Mouse (Mus musculus) ovary, adult 18-20 months (tissue): ENCODE measurements at regions not wholly inside any gene's neighbourhood (a gene's known extent, or its start where the extent isn't known, plus 50 kb on each side); places are given as distances from the start of the nearest gene placed in this dataset.

Experiments
- DNase-seq: peaks from one replicate; pipeline ENCODE4 v3.0.0; 2022; ENCODE audit warnings: low spot score, mixed read lengths

DNA sequence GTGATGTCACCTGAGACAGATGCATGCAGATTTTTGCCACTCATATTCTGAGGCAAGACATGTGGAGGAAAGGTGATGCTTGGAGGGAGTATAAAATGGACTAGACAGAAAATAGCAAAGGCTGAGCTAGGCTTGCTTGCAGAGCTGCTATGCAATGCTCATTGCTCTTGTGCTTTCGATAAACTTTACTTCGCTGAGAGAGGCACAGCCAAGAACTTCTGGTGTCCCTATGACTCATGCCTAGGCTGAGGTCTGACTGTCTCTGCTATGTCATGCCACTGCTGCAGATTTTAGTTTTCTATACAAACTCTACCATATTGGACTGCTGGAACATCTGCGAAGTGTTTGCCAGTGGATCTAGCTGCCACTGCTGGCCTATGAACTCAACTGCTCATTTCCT, 687.5 kb upstream of the Pou3f3 start:
- no peak for DNase-seq

DNA sequence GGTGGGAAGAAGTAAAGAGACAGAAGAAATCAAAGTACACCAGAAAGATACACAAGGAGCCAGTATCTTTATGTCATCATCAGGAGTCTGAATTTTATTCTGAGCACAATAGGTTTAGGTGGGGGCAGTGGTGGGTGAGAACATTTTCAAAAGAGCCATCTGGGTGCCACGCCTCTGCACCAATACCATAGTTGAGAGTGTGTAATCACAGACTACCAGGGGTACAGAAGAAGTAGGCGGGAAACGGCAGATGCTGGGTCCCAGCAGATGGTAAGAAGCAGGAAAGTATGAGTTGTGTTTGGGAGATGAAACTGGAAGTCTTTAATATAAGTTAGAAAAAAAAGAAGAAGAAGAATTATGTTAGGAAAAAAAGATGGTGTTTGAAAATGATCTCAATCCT, 682.7 kb upstream of the Pou3f3 start:
- no peak for DNase-seq

DNA sequence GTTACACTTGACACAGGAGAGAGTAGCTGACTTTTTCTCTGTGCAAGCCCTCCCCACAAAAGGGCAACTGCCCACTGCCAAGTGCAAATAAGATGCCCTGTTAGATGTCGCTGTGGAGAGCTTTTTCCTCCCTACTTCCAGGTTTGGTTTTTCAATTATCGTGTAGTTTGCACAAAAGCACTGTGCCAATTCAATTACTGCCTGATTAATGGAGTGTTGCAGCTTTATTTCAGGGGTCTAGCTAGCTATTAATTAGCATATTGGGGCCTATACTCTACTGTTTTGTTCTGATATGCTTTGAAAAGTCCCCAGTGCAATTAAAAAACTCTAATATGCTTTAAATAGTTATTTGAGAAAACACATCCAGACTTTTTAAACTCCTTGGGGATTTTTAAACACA, 676.6 kb upstream of the Pou3f3 start:
- DNase-seq = no peak

DNA sequence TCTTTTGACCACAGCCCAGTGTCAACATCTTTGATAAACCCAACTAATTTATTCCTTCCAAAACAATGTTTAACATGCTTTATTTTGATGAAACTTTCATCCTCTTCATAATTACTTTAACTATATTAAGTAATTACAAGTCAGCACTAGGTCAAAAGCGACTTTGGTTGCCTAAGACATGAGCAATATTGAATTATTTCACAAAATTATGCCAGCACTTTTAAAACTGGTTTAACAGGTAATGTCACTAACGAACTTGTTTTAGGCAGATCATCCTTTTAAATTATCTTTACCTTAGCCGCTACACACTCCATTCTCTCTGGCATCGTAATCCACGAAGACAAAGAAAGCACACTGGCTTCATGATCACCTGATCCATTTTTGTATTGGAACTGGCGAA, 669.8 kb upstream of the Pou3f3 start:
- DNase-seq = no peak

DNA sequence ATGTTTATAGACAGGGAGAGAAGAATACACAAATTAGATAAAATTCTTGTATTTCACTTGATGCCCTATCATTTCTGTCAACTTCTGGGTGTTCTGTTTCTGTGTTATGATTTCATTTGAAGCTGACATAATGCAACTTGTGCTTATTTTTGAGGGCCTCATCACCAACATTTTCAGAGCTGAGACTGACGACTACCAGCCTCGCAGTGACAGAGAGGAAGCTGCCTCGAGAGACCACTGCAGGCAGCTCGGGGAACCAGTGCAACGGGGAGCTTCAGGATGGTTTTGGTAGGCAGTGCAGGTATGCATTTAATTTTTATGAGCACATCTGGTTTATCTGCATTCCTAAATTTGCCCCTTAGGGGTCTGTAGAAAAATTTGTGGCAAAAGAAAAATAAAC, 669.1 kb upstream of the Pou3f3 start:
- no peak for DNase-seq

DNA sequence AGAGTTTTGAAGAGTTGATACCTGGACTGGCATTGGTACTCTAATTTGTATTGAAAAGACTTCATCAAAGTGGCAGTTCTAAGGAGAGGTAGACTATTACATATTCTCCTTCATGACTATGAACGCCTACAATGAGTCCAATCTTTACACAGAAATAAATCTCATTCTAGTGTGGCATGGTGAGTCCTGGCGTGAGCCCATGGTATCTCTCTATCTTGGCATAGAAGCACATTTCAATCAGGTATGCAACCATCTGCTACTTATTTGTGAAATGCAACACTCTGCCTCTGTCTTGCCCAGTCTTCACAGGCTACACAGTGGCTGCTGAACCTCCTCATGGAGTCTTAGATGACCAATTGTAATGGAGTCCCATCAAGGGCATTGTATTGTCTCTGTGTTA, 661.8 kb upstream of the Pou3f3 start:
- no peak for DNase-seq

DNA sequence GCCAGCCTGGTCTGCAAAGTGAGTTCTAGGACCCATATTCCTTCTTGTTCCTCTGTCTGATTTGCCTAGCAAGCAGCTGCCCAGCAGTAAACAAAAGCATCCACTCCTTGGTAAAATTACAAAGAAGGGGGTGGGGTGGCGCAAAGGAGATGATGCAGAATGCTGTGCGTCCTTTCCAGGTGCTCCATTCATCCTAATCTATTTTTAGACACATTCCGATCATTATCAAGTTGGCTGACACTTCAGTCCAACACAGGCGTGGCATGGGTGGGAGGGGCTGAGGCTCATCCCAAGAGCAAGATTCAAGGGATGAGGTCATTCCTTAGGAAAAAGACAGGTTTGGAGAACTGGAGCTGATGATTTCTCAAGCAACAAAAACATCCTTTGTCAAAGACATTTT, 660.2 kb upstream of the Pou3f3 start:
- no peak for DNase-seq

DNA sequence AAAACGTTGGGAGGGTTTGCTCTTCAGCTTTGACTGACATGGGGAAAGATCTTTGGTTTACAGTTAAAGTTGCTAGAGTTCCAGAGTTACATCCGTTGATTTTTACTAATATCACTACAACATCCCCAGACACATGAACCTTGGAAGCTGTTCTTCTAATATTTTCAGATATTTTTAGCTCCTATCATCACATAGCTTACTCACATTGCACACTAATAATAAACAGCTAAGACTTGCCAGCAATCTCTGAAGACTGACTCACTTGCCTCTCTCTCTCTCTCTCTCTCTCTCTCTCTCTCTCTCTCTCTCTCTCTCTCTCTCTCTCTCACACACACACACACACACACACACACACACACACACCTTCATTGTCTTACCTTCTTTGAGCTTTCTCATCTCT, 654.0 kb upstream of the Pou3f3 start:
- DNase-seq = no peak

DNA sequence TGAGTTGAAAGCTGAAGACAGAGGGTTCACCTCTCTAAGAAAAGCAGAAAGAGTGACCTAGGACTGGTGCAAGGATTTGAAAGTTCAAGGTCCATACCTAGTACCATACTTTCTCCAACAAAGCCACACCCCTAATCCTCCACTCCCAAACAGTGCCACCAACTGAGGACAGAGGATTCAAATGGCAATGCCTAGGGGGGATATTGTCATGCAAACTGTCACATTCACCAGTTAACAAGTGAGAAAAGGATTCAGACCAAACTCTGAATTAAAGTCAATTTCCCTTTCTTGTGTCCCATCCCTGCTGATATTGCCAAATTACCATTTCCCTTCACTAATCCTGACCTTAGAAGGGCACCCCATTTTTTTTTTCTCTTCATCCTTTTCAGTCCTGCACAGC, 637.1 kb upstream of the Pou3f3 start:
- DNase-seq = no peak

DNA sequence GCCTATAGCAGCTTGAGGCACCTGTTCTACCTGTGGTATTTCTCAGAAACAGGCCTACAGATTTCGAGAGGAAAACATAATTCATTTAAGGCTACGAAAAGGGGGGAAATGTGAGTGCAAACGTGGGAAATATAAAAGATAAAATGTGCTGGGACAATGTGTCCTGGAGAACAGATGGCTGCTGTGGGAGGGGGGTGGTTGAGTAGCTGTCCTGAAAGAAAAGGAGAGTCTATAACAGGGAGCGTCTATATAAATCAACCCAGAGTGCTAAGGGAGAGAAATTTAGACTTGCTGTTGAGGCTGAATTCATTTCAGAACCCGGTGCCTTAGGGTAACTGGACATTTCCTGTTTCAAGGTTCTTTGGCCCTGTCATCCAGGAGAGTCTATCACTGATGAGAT, 625.5 kb upstream of the Pou3f3 start:
- DNase-seq = no peak

DNA sequence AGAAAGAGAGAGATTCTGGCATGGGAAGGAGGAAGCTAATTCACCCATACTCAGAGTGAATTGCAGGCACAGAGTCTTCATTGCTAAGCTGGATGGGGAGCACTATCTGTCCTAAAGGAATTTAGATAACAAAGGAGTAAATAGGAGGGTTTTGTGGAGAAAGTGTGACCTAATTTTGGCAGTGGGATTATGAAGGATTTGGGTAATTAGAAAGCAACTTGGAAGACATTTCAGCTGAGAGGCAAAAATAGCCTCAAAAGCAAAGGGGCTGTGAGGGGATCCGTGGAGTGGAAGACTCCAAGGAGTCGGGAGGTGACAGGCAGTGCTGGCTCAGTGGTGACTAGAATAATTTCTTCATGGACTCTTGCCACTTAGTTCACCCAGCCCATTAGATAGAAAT, 599.5 kb upstream of the Pou3f3 start:
- no peak for DNase-seq

DNA sequence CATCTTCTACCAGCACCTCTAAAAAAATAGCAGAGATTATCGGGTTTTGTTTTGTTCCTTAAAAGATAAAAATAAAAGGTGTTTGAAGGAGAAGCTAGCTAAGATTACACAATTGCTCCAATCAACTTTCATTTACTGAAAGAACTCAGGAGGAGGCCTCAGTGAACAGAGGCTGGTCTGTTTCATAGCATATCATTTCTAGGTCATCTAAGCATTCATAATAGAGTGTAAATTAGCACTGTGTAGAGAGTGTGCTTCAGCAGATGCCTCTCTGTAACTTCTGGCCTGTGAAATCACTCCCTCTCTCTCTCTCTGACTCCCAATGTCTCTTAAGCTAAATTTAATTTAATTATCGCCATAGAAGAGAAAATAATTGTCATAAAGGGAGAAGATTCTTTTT, 597.0 kb upstream of the Pou3f3 start:
- DNase-seq = no peak

DNA sequence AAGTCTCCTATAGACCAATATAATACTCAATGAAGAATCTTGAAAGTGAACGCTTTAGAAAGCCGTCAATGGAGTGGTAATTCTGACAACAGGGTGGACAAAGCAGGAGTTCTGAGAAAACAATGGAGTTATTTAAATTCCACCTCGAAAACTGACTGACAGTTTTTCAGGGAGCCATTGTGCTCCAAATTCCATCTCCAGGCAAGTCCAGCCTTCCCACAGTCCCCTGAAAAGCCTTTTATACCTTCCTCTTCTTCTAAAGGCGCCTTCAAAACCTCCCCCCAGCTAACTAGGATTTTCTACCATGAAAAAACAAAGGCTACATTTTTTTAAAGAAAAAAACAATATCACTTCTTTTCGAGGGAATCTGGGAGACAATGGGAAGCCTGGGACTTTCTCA, 588.0 kb upstream of the Pou3f3 start:
- no peak for DNase-seq

DNA sequence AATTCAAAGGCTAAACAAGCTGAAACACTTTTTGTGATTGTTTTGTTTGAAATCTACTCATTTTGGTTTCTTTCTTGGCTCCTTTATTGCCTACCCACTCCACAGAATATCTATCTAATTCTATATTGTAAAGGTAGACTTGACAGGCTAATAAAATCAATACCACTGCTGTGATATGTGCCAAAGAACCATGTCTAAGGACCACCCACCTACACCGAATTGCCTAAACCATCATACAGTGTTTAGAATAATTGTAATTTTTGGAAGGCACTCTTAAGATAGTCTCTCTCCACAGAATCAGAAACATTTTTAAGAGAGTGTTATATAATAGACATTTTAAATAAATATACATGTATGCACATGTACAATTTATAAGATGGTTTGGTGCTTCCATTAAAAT, 587.6 kb upstream of the Pou3f3 start:
- no peak for DNase-seq

DNA sequence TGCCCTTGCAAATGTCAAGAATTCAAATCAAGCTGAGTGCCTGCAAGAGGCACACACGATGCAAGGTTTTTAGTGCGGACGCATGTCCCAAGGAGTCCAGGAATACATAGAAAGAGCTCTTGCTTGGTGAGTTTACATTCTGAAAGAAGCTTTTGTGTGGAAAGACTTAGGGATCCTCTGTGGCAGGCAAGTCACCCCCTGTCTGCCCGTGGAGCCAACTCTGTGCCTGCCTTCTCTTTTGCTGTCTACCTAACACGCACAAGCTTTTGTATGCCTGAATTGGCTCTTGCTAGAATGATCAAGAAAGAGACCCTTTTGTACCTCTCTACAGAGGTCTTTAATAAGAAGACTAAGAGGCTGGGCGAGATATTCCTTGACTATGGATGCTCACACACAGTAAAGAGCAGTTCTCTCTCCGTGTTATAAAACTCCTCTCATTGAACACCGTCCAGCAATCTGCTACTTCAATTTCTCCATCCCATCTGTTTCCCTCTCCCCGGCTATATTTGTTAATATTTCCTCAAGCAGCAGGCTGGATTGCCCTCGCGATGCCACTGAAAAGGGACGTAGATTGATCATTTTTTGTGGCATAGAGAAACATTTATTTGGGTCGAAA, 543.3 kb upstream of the Pou3f3 start:
- DNase-seq = no peak

DNA sequence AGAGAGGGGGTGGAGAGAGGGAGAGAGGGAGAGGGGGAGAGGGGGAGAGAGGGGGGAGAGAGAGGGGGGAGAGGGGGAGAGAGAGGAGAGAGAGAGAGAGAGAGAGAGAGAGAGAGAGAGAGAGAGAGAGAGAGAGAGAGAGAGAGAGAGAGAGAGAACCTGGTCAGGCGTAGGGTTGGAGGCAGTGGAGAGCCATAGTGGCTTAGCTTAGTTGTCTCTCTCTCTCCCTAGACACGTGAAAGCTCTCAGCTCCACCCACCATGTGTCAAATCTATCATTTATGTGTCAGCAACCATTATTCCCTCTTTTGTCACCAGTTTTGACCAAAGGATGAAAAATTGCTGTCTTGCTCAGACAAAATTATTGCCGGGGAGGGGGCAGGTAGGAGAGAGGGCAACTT, 542.7 kb upstream of the Pou3f3 start:
- no peak for DNase-seq

DNA sequence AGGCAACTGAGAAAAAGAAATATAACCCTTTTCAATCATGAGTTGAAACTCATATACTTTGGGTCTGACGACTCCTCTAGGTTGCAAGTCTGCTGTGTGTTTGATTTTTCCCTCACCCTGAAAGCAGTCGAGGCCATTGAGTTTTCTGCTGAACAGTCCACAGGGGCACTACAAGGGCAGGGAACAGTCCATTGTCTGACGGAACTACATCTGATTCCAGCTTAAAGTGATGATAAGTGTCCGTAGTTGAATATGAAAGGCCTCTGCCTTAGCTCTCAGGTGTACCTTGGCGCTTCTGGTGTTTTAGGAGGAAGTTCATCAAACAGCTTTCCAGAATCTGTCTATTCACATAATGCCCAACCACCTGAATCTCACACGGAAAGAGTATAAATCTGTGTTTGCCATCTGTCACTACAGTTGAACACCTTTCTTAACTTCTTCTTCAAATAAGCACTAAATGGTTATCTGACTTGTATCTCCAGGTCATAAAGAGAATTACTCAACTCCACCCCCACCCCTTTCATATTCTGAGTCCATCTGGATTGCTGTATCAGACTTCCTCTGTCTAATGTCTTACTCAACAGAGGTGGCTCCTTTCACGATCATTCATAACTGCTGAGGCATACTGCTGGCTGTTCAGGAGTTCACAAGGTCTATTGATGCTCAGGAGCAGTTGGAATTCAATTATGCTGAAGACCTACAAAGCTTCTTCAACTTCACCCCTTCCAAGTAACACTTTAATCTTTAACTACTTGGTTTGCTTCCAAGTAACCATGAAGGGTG, 527.6 kb upstream of the Pou3f3 start:
- no peak for DNase-seq

DNA sequence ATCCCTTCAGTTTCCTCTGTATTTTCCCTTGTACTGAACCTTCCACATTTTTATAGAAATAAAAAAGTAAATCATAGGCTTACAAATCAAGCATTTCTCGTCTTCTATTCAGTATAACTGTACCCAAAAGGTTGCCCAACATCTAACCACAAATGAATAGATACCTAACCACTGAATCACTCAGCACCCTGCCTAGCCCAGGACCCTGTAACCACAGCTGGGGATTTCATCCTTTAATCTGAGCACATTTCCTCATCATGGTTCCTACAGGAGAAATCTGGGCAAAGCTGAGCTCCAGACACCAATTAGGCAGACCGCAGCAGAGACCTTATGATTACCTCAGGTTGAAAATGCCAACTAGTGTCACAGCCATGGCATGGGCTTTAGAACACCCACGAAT, 526.1 kb upstream of the Pou3f3 start:
- DNase-seq = no peak

DNA sequence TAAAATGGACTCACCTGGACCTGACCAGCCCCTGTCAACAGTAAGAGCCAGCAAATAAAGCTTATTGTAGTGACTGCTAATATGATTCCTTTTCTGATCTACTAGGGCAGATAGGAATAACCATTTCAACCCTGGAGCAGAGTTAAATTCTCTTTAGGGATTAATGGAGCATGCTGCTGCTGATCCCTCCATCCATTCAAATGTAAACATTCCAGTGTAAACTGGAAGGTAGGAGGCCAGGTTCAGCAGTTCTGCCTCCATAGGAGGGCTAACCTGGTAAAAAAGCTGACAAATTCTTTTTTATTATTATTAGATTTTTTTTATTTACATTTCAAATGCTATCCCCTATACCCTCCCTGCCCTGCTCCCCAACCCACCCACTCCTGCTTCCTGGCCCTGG, 509.3 kb upstream of the Pou3f3 start:
- no peak for DNase-seq

DNA sequence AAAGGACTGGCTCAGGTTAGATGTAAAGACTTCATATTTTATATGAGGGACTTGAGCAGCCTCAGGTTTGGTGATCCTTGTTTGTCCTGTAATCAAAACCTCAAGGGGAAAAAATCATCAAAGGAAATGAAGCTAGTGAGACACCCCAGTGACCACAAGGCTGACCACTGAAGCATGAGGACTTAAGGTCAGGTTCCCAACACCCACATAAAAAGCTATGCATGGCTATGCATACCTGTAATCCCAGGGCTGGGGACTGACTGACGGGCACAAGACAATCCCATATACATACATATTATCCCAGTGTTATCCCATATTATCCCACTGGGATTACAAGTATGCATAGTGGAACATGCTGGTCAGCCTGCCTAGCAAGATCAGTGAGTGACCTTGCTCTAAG, 467.5 kb upstream of the Pou3f3 start:
- DNase-seq = no peak

DNA sequence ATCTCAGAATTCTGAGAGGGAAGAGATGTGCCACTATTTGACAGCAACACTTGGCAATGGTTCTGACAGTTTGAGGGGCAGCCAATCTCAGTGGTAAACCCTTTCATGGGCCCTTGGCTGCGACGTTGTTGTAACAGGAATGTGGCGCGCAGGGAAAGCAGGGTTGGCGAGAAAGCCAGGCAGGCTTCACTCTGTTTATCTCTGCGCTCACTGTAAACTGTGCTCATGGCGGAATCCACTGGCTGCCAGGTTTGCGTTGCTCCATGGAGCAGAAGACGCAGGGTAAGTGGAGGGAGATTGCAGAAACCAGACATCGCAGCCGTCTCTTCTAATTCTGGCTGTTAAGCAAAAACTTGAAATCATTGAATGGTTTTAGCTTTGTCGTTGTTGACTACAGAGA, 465.9 kb upstream of the Pou3f3 start:
- DNase-seq = no peak

DNA sequence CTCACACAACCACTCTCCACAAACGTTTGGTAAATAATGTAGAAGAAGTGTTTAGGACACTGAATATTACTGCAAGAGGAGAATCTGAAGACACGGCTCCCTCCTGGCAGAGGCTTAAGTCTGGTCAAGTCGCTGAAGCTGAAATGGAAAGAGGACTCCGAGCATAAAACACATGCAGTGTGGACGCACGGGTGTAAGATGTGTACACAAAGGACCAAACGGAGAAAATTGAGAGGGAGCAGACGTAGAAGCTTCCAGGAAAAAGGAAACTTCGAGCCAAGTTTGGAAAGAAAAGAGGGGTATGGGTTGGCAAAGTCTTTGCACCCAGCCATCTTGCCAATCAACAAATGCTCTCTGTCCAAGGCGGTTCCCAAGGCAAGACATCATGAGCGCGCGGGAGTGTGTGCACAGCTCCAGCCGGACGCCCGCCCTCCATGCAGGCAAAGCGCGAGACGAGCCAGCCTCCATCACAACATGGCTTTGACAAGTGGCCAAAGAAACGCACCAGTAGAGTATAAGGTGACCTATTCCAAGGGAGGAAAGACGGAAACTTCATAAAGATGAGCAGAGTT, 465.0 kb upstream of the Pou3f3 start:
- no peak for DNase-seq

DNA sequence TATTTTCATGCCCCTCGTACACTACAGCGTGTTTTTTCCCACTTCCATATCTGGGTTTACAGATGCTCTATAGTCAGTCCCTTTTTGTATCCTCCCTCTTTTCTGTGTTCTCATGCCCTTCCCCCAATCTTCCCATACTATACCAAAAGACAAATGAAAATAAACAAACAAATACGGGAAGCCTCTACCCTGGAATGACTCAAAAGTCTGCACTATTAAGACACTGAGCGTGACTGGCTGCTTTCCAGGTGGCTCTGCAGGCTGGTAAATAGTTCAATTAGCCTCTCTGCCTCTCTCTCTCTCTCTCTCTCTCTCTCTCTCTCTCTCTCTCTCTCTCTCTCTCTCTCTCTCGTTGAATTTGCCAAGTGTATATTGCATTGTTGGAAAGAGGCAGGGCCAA, 464.5 kb upstream of the Pou3f3 start:
- no peak for DNase-seq

DNA sequence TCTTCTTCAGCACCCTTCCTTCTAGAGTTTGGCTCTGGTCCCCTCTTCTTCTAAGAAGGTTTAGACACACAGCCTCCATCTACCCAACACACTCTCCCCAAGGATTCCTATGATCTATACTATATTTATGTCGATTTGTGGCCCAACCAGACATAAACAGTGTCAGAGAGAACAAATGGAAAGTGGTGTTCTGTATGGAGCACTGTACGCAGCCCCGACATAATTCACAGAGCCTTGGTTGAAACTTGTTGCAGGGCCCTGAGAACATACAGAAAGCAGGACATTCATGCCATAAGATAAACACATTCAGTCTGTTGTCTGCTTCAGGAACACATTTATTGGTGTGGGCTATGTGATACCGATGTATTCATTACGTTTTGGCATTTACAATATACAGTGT, 463.7 kb upstream of the Pou3f3 start:
- DNase-seq = no peak
